Mouse (Mus musculus) ES-Bruce4 (cell line): ENCODE results near the gene Afdn.

Source experiments
- CTCF ChIP-seq: IDR thresholded peaks from one replicate; pipeline ENCODE4 v1.8.1; 2011; ENCODE audit warnings: low read depth, low read length
- EP300 ChIP-seq: IDR thresholded peaks from 2 replicates; pipeline ENCODE4 v1.6.1; 2011; ENCODE audit warnings: low read depth, low read length; ENCODE audit not compliant: insufficient read depth

DNA sequence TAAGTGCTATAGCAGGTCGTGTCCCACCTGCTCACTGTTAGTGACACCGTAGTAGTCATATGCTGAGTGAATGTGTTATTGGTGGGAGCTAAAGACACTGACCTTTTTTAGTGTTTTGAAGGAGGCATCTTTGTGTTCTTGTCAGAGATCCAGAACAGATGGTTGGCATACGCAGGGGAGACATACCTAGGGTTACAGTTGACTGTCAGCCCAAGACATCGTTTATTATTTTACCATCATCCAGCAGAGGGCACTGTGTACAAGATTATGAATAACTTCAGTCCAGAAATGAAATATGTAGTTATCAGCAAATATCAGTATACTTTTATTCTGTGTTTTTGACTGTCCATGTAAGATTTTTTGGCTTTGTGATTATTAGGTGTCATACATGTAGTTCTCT, 75.5 kb downstream of the Afdn start:
- no peak for TF ChIP-seq CTCF
- no peak for TF ChIP-seq EP300
